Mouse (Mus musculus): ENCODE measurements at regions not wholly inside any gene's neighbourhood (a gene's known extent, or its start where the extent isn't known, plus 50 kb on each side); places are given as distances from the start of the nearest gene placed in this dataset.

DNA sequence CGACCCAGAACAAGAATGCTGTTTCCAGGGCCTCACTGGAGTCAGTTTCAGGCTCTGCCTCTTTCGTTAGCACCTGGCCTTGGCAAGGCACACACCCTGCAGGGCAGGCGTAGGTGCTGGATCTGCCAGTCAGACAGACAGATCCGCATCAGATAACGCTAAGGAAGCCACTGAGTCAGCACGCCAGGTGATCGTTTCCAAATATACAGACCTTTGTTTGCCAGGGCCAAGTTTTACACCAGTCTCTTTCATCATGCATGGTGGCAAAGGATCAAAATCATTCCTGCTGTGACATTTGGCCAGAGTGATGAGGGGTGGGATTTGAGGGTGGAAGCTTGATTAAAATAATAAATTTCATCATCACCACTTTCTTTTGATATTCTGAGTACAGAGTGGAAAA, 411.0 kb downstream of the Ofcc1 start:
- no peaks in the 10 kb centered on the region for H3K4me1 ChIP-seq
- no peak for ATAC-seq (ENCODE audit: insufficient number of reproducible peaks, low FRiP score, low TSS enrichment, low read depth)
- 61% methylated on average over 7 of the region's 7 CpGs for WGBS

DNA sequence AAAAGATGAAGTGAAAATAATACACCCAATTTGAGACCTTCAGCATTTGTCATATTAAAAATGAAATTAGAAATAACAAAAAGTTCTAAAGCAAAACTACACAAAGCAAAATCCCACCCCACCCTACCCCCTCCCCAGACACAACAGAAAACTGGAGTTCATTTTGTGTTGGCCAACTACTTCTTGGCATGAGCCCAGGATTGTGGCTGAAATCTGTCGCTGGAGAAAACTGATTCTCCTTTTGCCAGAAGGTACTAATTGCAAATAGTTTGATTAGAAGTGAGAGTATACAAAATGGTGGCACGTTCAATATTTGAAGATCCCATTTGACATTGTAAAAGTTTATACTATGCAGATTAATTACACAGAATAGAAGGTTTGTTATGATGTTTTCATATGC, 426.0 kb downstream of the Ofcc1 start:
- ATAC-seq (ENCODE audit: insufficient number of reproducible peaks, low FRiP score, low TSS enrichment, low read depth): no peak
- no peaks in the 10 kb centered on the region for H3K9me3 ChIP-seq
- 55% methylated on average over 2 of the region's 2 CpGs for WGBS
- H3K4me3 ChIP-seq: no peak overlapping the region
- H3K27ac ChIP-seq: no peak overlapping the region
- H3K9ac ChIP-seq: no peak overlapping the region
- H3K4me2 ChIP-seq: no peak overlapping the region
- H3K36me3 ChIP-seq: no peaks in the 10 kb centered on the region
- H3K27me3 ChIP-seq: no peaks in the 10 kb centered on the region
- no peaks in the 10 kb centered on the region for H3K4me1 ChIP-seq

More for the DNA sequence above, 411.0 kb downstream of the Ofcc1 start:
- H3K9me3 ChIP-seq: no peaks in the 10 kb centered on the region
- no peaks in the 10 kb centered on the region for H3K27me3 ChIP-seq
- H3K36me3 ChIP-seq: no peaks in the 10 kb centered on the region
- no peak overlapping the region for H3K4me3 ChIP-seq
- no peak overlapping the region for H3K27ac ChIP-seq
- no peak overlapping the region for H3K4me2 ChIP-seq
- no peak overlapping the region for H3K9ac ChIP-seq

DNA sequence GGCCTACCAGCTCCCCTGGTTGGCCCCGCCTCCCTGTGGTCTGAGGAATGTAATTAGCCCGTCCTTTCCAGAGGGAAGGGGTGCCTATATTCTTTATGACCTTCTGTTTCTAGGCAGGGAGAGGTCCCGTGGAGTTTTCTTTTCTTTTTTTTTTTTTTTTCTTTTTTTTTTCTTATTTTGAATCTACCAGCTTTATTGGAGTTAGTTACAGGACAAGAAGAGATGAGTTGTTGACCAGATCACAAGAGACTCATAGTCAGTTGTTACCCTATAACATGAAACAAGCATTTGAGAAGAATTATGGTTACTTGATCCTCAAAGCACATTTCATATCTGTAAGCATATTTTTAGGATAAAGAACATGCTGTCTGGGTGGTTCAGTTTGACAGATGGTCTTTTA, 429.8 kb downstream of the Ofcc1 start:
- no peaks in the 10 kb centered on the region for H3K4me1 ChIP-seq
- no peaks in the 10 kb centered on the region for H3K36me3 ChIP-seq
- no peak overlapping the region for H3K4me2 ChIP-seq
- no peak overlapping the region for H3K9ac ChIP-seq
- H3K27me3 ChIP-seq: no peaks in the 10 kb centered on the region
- no peak overlapping the region for H3K4me3 ChIP-seq
- no peaks in the 10 kb centered on the region for H3K9me3 ChIP-seq
- no peak overlapping the region for H3K27ac ChIP-seq
- no peak for ATAC-seq (ENCODE audit: insufficient number of reproducible peaks, low FRiP score, low TSS enrichment, low read depth)
- 35% methylated on average over 3 of the region's 3 CpGs for WGBS

DNA sequence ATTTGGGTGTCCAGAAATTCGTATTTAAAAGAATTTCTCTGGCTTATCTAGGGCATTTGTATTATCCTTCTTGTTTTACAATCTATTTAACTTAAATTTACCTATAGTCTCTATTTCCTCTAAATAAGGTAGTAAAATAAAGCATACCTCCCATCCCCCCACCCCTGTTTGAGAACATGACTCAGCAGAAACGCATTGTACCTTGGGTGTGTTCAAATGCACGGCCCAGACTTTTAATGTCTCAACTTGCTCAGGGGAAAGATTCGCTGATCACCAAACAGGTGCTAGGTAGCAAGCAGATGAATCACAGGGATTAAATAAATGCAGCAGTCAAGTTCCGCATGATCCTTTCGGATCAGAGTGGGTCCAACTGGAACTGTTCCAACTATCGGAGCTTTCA, 432.7 kb downstream of the Ofcc1 start:
- no peak for ATAC-seq (ENCODE audit: insufficient number of reproducible peaks, low FRiP score, low TSS enrichment, low read depth)
- H3K4me3 ChIP-seq: no peak overlapping the region
- 65% methylated on average over 7 of the region's 7 CpGs for WGBS

DNA sequence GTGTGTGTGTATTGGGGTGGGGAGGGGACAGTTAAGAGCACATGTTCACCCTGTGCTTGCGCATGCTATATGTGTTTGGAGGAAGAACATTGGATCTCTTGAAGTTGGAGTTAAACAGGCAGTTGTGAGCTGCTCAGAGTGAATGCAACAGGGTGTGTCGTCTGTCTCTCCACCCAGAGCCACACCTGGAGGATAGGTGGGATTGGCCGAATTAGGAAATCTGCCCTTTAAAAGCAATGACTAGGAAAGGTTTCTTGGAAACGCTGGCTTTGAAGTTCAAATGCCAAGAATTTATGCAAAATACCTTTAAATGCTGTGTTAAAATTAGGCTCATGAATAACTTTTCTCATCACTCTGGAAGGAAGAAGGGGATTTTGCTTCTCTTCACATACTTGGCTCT, 436.9 kb downstream of the Ofcc1 start:
- H3K9me3 ChIP-seq: no peaks in the 10 kb centered on the region
- H3K27ac ChIP-seq: no peak overlapping the region
- WGBS: 70% methylated on average over 4 of the region's 4 CpGs
- no peak overlapping the region for H3K4me3 ChIP-seq
- H3K27me3 ChIP-seq: no peaks in the 10 kb centered on the region
- no peak overlapping the region for H3K9ac ChIP-seq
- no peaks in the 10 kb centered on the region for H3K36me3 ChIP-seq
- no peak overlapping the region for H3K4me2 ChIP-seq
- no peak for ATAC-seq (ENCODE audit: insufficient number of reproducible peaks, low FRiP score, low TSS enrichment, low read depth)
- H3K4me1 ChIP-seq: no peaks in the 10 kb centered on the region

More for the DNA sequence above, 432.7 kb downstream of the Ofcc1 start:
- Histone ChIP-seq H3K36me3 (no peaks in the 10 kb centered on the region), H3K4me2 (no peak overlapping the region), H3K27me3 (no peaks in the 10 kb centered on the region), H3K4me1 (no peaks in the 10 kb centered on the region), H3K9ac (no peak overlapping the region), H3K9me3 (no peaks in the 10 kb centered on the region), H3K27ac (no peak overlapping the region)

DNA sequence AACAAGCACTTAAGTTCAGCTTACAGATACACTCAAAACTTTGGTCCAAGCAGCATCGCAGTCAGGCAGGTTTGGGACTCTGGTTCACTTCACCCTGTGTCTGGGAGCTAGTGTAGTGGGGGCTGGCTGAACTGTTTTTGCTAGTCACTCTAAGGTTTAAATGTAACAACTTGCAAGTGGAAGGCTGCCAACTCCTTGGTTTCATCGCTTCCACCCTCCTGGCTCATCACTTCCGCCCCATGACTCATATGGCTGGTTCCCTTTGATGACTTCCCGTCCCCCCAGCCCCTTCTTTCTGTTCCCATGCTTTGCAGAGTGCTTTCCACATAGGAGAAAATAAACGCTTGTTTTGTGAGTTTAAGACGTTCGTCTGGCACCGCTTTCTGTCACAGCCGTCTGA, 438.1 kb downstream of the Ofcc1 start:
- no peak overlapping the region for H3K4me2 ChIP-seq
- no peaks in the 10 kb centered on the region for H3K9me3 ChIP-seq
- H3K9ac ChIP-seq: no peak overlapping the region
- no peaks in the 10 kb centered on the region for H3K27me3 ChIP-seq
- ATAC-seq (ENCODE audit: insufficient number of reproducible peaks, low FRiP score, low TSS enrichment, low read depth): no peak
- H3K27ac ChIP-seq: no peak overlapping the region
- H3K36me3 ChIP-seq: no peaks in the 10 kb centered on the region
- H3K4me1 ChIP-seq: no peaks in the 10 kb centered on the region
- WGBS: 49% methylated on average over 9 of the region's 9 CpGs
- H3K4me3 ChIP-seq: no peak overlapping the region

DNA sequence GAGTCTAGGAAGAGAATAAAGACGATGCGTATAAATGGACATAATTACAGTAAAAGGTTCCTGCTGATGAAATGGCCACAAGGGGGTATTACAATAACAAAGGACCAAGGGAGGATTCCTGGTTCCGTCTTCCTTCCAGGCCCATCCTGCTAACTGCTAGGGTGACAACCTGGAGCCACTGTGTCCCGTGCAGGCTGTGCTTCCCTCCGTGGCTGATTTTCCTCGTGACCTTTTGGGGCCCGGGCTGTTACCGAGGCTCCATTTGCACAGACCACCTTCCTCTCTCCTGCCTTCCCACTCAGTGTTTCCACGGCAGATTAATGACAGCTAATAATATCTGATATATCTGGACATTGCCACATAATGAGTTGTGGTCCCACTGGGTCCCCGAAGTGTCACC, 453.5 kb downstream of the Ofcc1 start:
- H3K4me1 ChIP-seq: no peaks in the 10 kb centered on the region
- no peaks in the 10 kb centered on the region for H3K36me3 ChIP-seq
- no peak overlapping the region for H3K4me2 ChIP-seq
- no peak overlapping the region for H3K9ac ChIP-seq
- H3K9me3 ChIP-seq: no peaks in the 10 kb centered on the region
- WGBS: 56% methylated on average over 10 of the region's 10 CpGs
- ATAC-seq (ENCODE audit: insufficient number of reproducible peaks, low FRiP score, low TSS enrichment, low read depth): no peak
- H3K4me3 ChIP-seq: no peak overlapping the region
- no peak overlapping the region for H3K27ac ChIP-seq
- H3K27me3 ChIP-seq: no peaks in the 10 kb centered on the region

DNA sequence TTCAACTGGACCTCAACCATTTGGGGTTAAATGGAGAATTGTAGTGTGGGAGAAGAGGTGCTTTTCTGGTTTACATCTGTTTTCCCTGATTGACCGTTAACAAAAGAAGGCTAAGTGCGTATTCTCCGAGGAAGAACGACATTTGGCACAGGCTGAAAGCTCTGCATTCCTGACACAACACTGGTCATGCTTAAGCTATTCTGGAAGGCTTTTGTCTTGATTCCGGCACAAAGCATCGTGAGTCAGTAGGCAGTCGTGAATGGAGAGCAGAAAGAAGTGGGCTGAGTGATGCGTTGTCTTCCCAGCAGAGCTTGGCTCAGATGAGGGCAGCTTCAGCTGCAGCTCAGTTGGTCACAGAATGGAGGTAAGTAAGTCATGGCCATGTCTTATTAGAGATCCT, 457.0 kb downstream of the Ofcc1 start:
- H3K9ac ChIP-seq: no peak overlapping the region
- 74% methylated on average over 8 of the region's 8 CpGs for WGBS
- no peaks in the 10 kb centered on the region for H3K4me1 ChIP-seq
- no peak overlapping the region for H3K4me2 ChIP-seq
- no peaks in the 10 kb centered on the region for H3K27me3 ChIP-seq
- H3K36me3 ChIP-seq: no peaks in the 10 kb centered on the region
- no peak overlapping the region for H3K27ac ChIP-seq
- H3K9me3 ChIP-seq: no peaks in the 10 kb centered on the region
- no peak overlapping the region for H3K4me3 ChIP-seq
- no peak for ATAC-seq (ENCODE audit: insufficient number of reproducible peaks, low FRiP score, low TSS enrichment, low read depth)

DNA sequence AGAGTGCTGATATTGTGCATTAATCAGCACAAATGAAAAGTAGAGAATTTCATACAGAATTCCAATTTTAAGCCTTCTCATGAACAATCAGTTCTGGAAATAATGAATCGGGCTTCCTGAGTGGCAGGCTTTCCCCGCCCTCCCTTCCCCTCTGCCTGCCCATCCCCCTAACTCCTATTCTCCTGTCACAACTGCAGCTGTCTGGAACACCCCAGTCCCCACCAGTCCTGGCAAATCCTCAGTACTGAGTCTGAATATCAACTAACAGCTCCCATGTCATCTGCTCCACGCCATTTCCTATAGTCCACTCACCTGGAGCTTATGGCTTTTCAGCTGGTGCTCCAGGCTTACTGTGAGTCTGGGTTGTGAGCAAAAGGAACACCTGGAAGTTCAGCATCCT, 457.9 kb downstream of the Ofcc1 start:
- no peak overlapping the region for H3K9ac ChIP-seq
- H3K27me3 ChIP-seq: no peaks in the 10 kb centered on the region
- no peak overlapping the region for H3K4me3 ChIP-seq
- no peaks in the 10 kb centered on the region for H3K4me1 ChIP-seq
- no peak overlapping the region for H3K4me2 ChIP-seq
- ATAC-seq (ENCODE audit: insufficient number of reproducible peaks, low FRiP score, low TSS enrichment, low read depth): no peak
- H3K27ac ChIP-seq: no peak overlapping the region
- H3K36me3 ChIP-seq: no peaks in the 10 kb centered on the region
- no peaks in the 10 kb centered on the region for H3K9me3 ChIP-seq
- 73% methylated on average over 3 of the region's 3 CpGs for WGBS

DNA sequence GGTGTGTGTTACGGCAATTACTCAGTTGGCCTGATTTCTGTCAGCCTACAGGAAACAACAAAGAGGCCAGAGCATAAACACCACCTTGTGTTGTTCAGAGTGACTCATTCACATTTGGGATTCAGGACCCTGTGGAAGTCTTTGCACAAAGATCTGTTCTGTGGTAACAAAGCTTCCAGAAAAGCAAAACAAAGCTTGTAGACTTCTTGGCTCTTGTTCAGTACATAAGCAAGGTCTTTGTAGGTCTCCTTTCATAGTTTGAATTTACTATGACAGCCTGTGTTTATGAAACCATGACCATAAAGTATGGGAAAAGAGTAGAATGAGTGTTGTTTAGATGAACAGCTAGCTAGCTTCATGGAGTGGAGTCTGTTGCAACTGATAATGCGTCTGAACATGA, 461.9 kb downstream of the Ofcc1 start:
- Histone ChIP-seq H3K4me1 (no peaks in the 10 kb centered on the region), H3K9ac (no peak overlapping the region), H3K4me2 (no peak overlapping the region), H3K27me3 (no peaks in the 10 kb centered on the region), H3K36me3 (no peaks in the 10 kb centered on the region), H3K9me3 (no peaks in the 10 kb centered on the region), H3K4me3 (no peak overlapping the region), H3K27ac (no peak overlapping the region)
- 91% methylated on average over 2 of the region's 2 CpGs for WGBS
- ATAC-seq (ENCODE audit: insufficient number of reproducible peaks, low FRiP score, low TSS enrichment, low read depth): no peak

DNA sequence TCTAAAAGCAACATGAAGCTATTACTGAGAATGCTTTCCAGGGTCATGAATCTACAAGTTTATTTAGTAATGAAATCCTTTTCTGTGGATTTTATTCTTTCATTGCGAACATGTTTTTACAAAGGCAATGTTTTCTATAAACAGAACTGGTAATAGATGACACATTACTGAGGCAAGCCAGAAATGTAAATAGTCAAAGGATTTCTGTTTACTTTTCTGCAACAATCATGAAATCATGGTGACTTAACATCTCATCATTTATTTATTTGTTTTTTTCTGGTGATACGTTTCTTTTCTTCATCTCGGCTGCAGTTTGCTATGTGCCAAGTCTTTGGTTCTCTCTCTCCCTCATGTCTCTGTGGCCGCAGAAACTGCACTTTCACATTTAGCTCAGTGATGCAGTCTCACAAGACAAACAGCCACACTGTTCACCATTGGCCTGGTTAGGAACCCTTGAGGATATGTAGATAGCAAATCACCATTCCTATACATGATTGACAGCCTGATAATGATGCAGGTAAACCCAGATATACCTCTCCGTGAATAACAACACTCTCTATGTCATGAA, 462.8 kb downstream of the Ofcc1 start:
- Histone ChIP-seq H3K9me3 (no peaks in the 10 kb centered on the region), H3K4me1 (no peaks in the 10 kb centered on the region), H3K4me2 (no peak overlapping the region), H3K9ac (no peak overlapping the region), H3K27me3 (no peaks in the 10 kb centered on the region), H3K27ac (no peak overlapping the region), H3K36me3 (no peaks in the 10 kb centered on the region), H3K4me3 (no peak overlapping the region)
- WGBS: 82% methylated on average over 5 of the region's 5 CpGs
- ATAC-seq (ENCODE audit: insufficient number of reproducible peaks, low FRiP score, low TSS enrichment, low read depth): no peak

DNA sequence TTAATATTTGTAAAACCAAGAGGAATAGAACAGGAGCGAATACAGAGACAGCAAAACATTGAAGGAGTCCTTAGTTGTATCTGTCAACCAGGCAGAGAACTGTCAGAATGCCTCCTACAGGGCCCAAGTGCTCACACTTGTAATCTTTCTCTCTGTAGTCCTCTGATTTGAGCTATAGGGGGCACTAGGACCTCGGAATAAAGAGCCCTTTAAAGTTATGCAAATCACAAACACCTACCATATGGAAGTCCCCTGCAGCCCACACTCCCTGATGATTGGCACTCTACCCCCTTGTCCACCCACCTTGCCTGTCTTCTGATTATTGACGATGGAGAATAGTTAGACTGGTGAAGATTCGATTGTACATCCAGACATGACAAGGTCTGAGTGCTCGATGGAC, 467.1 kb downstream of the Ofcc1 start:
- ATAC-seq (ENCODE audit: insufficient number of reproducible peaks, low FRiP score, low TSS enrichment, low read depth): no peak

DNA sequence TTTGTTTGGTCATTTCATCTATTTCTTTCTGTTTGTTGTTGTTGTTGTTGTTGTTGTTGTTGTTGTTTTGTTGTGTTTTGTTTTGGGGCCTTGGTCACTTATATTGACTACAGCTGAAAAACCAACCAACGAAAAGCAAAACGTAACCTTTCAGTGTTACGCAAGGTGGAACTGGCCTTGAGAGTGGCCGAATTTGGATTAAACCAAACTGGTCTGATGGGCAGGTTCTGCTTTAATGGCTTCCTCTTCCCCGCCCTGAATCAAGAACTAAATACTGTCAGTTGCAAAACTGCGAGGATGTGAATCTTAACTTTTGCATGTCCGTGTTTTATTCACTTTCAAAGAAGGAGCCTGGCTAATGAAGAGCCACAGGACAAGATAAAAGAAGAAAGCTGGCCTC, 480.2 kb downstream of the Ofcc1 start:
- no peak overlapping the region for H3K4me3 ChIP-seq
- H3K27ac ChIP-seq: no peak overlapping the region
- H3K36me3 ChIP-seq: no peaks in the 10 kb centered on the region
- H3K9ac ChIP-seq: no peak overlapping the region
- ATAC-seq (ENCODE audit: insufficient number of reproducible peaks, low FRiP score, low TSS enrichment, low read depth): no peak
- H3K4me2 ChIP-seq: no peak overlapping the region
- no peaks in the 10 kb centered on the region for H3K9me3 ChIP-seq
- H3K27me3 ChIP-seq: no peaks in the 10 kb centered on the region
- 83% methylated on average over 7 of the region's 7 CpGs for WGBS
- H3K4me1 ChIP-seq: no peaks in the 10 kb centered on the region

More for the DNA sequence above, 467.1 kb downstream of the Ofcc1 start:
- no peak overlapping the region for H3K4me3 ChIP-seq
- no peak overlapping the region for H3K4me2 ChIP-seq
- no peak overlapping the region for H3K27ac ChIP-seq
- no peaks in the 10 kb centered on the region for H3K36me3 ChIP-seq
- no peaks in the 10 kb centered on the region for H3K4me1 ChIP-seq
- H3K27me3 ChIP-seq: no peaks in the 10 kb centered on the region
- no peaks in the 10 kb centered on the region for H3K9me3 ChIP-seq
- no peak overlapping the region for H3K9ac ChIP-seq
- WGBS: 63% methylated on average over 5 of the region's 5 CpGs
